Mouse (Mus musculus) activated CD4-positive, CD25-positive, alpha-beta regulatory T cell, adult 4 months (primary cell): ENCODE measurements around the gene Gatm. TPM values are rescaled to one million over a fixed set of nuclear protein-coding genes. Genes with fewer than 3 reads are reported as not detected.

Experiments used
- ATAC-seq: one replicate; pipeline ENCODE4 v1.8.0; 2017
- polyA plus RNA-seq, 2 experiments: library from polyadenylated mRNA; unstranded; fragments of 100-300 nt; shearing (Covaris generic); gene quantifications; one replicate each; pipeline ENCODE4 v1.2.1; 2017

Gene Gatm
- polyA plus RNA-seq = under 1 TPM; 0.28 to 0.57 TPM

DNA sequence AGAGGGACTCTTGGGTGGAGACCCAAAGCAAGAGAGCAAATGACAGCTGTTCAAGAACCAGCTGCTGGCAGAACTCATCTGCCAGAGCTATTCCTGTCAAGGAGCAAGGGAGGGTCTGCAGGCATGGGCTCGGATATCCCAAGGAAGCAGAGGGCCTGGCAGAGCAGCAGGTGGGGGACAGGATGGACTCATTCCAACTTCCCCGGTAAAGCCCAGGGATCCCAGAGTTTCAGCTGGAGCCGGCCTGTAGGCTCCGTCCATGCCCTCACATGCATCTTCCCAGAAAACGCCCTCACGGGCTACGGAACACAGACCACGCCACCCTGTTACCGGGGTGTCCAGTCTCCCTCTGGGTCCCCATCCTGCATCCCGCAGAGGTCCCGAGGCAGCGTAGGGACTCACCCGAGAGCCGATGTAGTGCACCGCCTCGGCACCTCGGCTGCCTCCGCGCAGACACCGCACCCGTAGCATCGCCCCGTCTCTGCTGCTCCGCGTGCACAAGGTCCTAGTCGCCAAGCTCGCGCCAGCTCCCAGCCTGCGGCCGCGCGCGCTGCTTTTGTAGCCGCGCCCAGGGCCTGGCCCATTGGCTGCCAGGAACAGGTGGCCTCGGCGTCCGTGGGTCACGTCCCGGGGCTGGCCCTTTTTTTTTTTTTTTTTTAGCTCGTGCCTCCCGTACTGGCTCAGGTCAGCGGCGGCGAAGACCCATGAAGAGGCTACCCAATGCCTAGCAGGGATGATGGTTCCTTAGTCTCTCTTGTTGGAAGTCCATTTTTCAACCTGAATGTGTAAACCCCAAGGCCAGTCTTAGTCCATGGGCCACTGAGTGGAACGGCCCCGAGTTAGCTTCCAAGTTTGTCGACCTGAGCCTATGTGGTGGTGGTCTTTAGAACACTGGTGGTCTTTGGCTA lies at the start of gene Gatm:
Gene Gatm, minus strand, starts transcription at position 558 of the 908 bp plus-strand sequence.
- ATAC-seq = peak; percentile 40

DNA sequence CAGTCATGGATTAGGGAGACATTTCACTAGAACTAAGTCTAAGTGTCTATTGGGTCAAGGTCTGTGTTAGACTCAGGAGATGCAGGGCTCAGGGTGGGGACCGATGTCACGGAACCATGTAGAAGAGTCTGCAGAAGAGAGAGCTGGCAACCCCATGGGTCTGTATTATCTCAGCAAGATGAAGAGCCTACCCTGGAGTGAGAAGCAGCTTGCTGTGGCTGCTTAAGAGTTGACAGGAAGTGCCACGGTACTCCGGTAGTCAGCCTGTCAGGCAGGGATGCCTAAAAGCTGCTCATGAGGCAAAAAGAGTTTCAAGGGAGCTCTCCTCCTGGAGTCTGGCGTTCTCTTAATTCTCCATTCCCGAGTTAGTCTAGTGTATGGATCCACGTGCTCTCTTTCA lies 48.7 kb upstream of the Gatm start:
- no peak for ATAC-seq

DNA sequence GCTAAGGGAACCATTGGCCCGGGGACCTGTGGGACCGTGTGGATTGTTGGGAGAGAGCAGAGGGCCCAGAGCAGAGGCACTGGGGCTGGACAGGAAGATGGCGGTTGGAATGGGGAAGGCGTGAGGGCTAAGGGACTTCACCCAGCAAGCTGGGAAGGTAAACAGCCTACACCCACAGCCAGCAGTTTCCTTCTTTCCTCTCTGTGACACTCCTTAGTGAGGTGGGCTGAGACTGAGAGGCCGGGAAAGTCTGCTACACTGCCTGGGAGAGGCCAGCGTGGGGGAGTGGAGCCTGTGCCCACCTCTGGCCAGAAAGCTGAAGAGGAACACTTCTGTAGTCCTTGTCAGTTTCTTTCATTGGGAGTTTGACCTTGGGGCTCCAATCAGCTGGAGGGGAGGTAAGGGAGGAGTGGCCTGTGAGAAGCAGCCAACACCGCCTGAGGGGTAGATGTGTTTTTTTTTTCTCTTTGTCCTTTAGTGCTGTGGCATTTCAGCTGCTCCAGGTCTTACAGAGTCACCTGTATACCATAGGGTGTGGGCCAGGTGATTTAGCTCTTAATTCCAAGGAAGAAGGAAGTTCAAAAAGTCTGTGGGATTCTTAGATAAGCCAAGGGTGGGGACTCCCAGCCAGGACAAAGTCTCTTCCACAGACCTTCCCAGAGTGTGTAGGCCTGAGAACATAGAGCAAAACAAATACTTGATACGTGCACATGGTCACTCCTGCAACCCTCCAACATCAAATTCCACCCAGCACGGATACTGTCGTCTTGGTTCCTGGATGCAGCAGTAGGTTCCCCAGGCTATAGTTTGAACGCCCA lies 46.8 kb upstream of the Gatm start:
- ATAC-seq = no peak

DNA sequence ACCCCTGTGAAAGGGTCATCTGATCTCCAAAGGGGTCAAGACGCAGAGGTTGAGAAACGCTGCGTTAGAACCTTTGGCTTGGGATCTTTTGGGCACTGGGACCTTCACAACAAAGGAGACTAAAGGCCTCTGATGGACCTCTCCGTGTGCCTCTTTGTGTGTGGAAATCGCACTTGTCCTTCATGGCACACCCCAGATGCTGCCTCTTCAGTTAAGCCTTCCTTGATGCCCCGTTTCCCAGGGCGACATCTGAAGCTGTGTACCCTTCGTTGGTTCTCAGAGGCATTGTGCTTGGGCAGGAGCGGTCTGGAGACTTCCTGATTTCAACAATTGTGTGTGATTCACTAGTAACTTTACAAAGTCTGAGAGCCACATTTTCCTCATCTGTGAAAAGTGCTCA lies 45.7 kb upstream of the Gatm start:
- no peak for ATAC-seq

DNA sequence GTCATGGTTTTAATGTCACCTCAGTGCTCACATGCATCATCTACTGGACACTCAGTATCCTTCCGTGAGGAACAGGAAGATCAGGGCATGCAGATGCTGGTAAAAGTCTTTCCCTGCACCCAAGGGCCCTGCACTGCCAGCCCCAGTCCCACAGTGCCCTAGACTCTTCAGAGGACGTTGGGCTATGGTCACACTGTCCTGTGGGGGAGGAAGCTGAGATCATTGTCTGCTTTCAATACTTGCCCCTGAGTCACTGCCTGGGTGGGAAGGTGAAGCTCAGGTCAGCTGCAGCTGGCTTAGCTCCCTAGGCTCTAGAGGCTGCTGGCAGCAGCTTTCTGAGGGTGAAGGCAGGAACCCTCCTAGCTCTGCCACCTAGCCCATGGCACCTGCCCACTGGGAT lies 44.9 kb upstream of the Gatm start:
- ATAC-seq = no peak

DNA sequence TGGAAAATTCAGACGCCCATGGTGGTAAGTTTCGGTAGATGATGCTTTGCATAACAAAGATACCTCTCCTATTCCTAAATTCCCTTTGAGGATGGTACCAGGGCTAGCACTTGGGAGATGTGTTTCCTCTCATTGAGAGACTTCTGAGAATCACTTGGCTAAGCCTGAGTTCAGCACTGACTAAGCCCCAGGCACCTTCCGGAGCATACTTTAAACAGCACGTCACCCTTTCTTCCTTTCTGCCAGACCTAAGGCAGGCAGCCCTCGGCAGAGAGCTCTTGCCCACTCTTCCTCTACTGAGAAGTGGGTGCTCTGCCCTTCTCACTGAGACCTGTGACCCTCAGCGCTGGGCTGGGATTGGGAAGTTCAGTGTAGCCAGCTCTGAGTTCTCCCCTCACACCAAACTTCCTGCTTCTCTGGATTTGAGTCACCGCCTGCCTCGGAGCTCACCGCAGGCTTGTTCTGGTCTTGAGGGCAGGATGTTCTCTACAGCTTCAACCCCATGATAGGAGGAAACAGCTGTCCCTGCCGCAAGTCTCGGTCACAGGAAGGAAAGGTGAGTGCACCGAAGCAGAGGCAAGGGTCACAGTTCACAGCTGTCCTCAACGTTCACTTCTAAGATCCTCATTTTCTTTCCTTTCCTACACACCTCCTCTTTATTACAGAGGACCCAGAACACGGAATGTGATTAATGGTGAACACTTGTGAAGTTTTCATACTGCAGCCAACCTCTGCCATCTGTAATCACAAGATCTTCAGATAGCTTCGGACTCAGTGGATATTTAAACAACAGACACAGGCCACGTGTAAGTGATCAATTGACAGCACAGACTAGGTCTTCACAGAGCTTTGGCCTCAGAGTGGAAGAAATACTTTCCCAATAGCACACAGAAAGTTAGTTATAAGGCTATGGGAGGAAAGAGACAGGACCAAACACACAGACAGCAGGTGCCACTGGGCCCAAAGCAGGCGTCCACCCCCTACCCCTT lies 41.3 kb upstream of the Gatm start:
- peak; percentile 98 for ATAC-seq

DNA sequence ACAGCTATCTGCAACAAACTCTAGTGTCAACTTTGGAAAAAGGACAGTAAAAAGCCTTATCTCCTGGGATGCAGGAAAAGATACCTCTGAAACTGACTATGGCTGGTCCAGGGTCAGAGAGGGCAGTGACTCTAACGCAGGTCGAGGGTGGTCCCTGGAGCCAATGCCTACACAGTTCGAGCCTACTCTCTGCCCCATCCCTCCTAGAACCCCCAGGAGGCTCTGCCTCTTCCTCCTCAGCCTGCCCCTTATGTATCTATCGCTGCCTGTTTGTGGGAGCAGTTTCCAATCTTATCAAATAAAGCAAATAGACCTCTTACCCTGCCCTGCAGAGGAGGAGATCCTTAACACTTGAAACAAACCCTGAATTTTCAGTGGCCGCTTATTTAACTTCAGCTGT lies 27.6 kb upstream of the Gatm start:
- ATAC-seq = no peak

DNA sequence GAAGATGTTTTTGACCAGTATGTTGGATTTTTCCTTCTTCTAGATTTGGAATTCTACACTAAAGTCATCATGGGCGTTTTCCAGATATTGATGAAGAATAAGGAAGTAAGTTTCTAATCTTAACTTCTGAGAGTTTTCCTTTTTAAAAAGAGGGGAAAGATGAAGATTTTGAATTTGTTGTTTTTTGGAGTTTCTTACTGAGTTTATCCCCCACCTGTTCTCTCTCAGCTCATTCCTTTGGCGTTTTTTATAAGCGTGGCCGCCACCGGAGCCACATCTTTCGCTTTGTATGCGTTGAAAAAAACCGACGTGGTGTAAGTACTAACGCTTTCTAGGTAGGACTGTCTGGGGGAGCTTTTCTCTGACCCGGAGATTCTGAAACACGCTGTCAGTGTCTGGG lies 26.9 kb upstream of the Gatm start:
- no peak for ATAC-seq

DNA sequence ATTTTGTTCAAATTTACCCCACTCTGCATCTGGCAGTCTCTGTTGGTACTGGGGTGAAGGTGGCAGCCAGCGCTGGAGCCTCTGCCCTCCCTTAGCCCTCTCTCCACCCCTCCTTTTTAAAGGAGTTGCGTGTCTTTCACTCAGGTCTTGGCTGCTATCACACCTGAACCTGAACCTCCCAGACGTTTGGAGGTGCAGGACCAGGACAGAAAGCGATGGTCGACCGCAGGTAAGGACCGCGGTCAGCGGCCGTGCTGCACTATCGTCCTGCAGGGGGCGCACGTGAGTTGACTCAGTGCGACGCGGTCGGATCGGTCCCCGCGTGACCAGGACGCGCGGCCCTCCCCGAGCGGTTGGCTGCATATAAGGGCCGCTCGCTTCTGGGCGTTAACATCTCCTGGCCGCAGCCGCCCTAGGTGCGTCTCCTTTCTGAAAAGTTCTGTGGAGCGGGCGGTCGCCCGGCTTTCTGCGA lies 26.5 kb upstream of the Gatm start:
- ATAC-seq = peak; percentile 59

DNA sequence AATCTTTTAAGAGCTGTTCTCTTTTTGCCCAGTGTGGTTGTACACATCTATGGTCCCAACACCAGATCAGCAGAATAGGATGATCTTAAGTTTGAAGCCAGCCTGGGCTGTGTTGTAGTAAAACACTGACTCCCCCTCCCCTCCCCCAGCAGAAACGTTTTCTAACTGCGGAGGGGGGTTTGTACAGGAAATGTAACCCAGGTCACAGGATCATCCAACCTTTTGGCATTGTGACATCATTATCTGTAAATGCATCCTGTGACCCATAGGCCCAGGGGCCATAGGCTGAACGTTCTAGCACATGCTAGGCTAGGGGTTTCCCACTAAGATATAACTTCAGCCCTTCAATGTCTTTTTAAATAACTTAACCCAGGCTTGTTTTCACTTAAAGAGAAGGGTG lies 25.6 kb upstream of the Gatm start, which contains the start of gene AA467197:
Gene AA467197, plus strand, starts transcription at position 301 of the 400 bp plus-strand sequence.
- ATAC-seq = no peak

DNA sequence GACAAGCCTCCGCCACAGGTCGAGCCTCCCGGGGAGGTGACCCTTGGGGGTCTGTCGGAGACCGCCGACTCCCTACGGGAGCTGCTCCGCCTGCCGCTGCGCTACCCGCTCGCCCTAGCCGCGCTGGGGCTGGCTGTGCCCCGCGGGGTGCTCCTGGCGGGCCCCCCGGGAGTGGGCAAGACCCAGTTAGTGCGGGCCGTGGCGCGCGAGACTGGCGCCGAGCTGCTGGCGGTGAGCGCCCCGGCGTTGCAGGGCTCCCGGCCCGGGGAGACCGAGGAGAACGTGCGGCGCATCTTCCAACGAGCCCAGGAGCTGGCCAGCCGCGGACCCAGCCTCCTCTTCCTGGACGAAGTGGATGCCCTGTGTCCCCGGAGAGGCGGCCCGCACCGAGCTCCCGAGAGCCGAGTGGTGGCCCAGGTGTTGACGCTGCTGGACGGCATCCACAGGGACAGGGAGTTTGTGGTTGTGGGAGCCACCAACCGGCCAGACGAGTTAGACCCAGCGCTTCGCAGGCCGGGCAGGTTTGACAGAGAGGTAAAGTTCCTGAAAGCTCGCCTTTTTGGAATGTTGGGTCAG lies 20.2 kb upstream of the Gatm start:
- no peak for ATAC-seq

DNA sequence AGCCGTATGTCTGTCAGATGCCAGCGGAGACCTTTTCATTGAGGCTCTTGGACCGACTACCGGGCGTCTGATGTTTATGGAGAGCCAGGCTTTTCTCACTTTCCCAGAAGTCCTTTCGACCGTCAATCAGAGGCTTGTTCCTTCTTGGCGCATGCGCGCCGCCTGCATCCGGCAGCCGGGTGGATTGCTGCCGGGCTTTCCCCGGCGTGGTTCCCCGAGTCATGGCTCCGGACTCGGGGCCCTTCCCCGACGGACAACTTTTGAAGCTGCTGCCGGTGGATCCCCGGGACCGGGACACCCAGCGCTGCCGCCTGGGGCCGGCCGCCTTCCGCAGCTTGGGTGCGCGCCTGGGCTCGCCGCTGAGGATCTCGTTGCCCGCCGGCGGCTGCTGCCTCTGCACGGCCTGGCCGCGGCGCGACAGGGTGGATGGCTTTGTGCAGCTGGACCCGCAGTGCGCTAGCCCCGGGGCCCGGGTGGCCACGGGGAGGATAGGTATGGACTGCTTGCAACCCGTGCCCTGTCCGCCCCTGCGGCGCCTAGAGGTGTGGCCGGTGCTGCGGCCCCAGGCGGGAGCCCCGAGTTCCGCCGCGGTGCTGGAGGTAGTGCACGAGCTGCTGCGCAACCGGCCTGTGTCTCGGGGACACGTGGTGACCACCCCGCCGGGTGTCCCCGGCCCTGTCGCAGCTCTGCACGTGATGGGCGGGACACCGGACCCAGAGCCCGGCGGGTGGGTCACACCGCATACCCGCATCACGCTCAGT lies 19.5 kb upstream of the Gatm start:
- ATAC-seq = peak; percentile 86

DNA sequence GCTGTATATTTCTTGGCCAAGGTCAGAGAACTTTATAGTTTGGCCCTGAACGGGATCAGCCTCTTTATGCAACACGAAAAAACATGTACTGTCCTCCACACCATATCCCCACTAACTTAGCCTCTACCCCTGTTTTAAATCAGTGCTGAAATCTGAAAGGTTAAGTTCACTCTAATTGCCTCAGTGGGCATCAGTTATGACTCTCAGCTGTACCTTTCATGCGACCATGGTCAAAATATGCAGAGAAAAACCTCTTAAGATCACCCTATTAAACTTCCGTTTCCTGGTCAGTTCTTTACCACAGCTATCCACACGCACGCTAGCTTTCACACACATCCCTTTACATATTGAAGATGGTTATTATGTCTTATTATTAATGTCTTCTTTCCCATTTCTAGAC lies 18.8 kb upstream of the Gatm start:
- ATAC-seq = no peak

DNA sequence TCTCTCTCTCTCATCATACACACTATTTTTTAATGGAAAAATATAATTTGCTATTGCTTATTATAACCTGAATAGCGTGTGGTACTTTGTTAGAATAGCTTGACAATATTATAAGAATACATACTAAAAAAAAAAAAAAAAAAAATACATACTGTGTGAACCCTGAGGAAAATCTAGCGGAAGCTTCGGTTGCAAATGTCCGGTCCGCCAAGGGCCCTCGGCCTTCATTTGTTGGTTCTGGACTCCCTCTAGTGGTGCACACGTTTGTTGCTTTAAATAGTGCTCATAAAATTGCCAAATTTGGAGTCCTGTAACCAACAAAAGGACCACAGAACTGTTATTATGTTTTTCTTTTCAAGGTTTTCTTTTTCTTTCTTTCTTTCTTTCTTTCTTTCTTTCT lies 17.9 kb upstream of the Gatm start:
- peak; percentile 28 for ATAC-seq

DNA sequence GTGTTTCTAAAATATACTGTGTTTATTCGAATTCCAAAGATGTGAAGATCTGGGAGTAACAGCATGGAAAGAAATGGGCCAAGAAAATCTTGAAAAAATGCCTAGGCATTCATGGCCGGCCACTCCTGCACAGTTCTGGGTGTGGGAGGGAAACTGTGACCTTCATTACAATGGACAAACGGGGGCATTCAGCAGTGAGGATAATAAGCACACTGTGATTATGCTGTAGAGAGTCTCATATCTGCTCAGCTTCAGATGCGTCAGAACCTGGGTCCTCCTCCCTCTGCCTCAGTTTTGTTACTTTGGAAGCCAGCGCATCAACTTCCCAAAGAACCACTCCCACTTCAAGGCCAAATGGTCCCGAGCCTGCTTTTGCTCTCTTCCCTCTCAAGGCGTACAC lies 14.8 kb upstream of the Gatm start:
- ATAC-seq = no peak

DNA sequence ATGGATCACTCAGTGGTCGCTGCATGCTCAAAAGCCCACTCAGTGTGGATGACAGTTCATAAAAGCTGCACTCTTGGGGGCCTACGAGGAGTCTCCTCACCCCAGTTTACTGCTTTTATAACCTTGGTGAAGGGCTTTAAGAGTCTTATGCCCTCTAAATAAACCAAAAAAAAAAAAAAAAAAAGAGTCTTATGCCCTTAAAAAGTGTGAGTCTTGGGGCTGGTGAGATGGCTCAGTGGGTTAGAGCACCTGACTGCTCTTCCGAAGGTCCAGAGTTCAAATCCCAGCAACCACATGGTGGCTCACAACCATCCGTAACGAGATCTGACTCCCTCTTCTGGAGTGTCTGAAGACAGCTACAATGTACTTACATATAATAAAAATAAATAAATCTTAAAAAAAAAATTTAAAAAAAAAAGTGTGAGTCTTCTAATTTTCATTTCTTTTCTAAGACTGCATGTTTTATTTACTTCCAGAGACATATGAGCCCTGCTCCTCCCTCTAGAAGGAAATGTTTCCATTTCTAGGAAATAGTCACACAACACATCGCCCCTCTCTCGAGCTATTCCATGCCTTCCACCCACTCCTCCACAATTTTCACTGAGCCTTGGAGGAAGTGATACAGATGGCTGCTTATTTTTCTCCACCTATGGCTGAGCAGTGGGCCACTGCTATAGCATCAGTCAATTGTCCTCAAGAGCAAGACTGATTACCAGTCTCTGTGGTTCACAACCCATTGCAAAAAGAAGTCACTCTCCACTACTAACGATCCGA lies 10.4 kb upstream of the Gatm start:
- ATAC-seq = no peak

DNA sequence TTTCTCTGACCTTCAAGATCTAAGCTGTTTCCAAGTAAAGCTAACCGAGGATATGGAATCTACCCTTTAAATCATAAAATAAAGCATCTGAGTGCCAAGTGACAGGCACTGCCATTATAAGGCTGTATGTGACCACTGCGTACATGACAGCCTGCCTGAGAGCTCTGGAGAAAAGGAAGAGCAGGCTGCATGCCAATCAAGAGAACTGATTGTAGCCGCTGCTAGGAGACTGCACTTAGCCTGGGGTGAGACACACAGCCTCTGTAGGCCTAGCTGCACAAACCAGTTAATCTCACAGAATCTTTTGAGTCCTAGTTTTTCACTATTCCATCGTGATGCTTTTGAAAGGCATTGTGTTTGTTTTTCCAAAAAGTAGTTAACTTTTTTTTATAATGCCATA lies 7.6 kb upstream of the Gatm start:
- ATAC-seq = no peak

DNA sequence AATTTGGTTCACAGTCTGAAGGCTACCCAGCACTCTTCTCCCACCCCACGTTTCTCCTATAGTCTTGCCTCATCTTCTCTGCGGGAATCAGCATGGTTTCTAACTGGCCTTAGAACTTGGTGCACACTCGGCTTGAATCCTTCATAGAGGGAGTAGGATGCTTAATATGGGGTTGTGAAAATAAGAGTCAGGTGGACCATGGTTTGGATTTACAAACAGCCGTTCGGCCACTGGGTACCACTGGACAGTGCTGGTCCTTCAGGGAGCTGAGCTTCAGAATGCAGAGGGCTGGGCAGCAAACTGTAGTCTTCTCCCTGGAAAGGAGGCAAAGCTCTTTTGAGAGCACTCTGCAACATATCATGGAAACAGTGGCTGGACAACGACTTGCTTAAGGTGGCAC lies 6.7 kb upstream of the Gatm start:
- ATAC-seq = no peak

DNA sequence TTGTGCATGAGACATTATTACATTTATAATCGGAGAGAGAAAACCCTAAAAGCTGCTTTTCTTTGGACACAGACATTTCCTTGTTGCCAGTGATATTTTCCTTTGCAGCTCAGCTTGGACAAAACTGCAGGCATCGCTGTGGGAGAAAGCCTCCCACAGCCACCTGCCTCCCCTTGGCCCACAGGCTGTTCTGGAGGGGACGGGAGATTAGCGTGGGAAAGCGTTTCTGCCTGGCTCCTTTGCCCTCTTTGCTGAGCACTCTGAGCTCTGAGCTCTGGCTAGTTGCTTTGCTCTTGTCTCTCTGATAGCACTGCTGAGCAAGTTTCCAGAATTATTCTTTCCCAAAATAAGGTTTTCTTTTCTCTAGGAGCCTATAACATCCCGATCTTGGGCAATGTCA lies 5.1 kb upstream of the Gatm start:
- ATAC-seq = no peak

DNA sequence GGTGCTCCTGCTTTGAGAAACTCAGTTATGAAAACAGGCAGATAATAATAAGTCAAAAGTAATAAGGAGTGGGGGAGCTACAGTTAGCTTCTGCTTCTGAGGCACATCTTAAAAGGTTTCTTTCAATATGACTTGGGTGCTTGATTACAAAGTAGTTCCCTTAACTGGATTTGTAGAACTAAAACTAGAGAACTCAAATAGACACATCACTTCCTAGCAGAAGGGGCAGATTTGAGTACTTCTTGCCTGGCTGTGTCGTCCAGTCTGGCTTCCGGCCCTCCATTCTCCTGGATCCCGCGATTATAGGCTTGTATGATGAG lies 511 bp upstream of the Gatm start:
- ATAC-seq = no peak

DNA sequence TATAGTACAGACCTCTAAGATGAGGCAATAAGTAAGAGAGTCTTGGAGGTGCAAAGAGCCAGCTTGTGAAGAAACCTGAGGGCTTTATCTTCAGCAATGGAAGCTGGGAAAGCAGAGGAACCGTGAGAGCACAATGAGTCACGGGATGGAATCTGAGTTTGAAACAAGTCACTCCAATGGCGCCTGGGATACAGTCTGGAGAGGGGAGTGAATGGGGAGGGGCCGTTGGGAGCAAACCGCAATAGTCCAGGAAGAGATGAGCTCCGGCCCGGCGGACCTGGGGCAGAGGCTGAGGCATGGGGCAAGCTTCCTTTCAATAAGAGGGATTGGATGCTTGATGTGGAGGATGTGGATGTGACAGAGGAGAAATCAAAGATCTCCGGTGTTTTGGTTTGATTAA lies 2.3 kb downstream of the Gatm start:
- ATAC-seq = no peak
